Mouse (Mus musculus) forebrain, embryonic 11.5 days (tissue): ENCODE measurements at regions not wholly inside any gene's neighbourhood (a gene's known extent, or its start where the extent isn't known, plus 50 kb on each side); places are given as distances from the start of the nearest gene placed in this dataset.

Experiments
- ATAC-seq: fragments of 200-750 bp; cut with Nextera tagmentation; replicated peaks from 2 replicates; pipeline ENCODE4 v1.8.0; 2017; ENCODE audit warnings: moderate TSS enrichment; ENCODE audit not compliant: low FRiP score
- DNase-seq: peaks from one replicate; pipeline ENCODE4 v3.0.0-alpha.2; 2017; ENCODE audit warnings: low spot score
- H3K27ac ChIP-seq: fragments of 300-500 bp; sonication (generic); 2 replicates; pipeline ENCODE4 v1.5.1; 2014; ENCODE audit warnings: low read depth, low read length
- H3K27me3 ChIP-seq: fragments of 300-500 bp; sonication (generic); 2 replicates; pipeline ENCODE4 v1.6.1; 2014; ENCODE audit warnings: mild to moderate bottlenecking, low read length, mixed read lengths; ENCODE audit not compliant: control insufficient read depth, insufficient read depth
- H3K36me3 ChIP-seq: fragments of 300-500 bp; sonication (generic); 2 replicates; pipeline ENCODE4 v1.6.1; 2014; ENCODE audit warnings: mild to moderate bottlenecking, low read length, moderate library complexity, mixed read lengths; ENCODE audit not compliant: control insufficient read depth, insufficient read depth
- H3K4me1 ChIP-seq: fragments of 300-500 bp; sonication (generic); replicated peaks from 2 replicates; pipeline ENCODE4 v1.6.1; 2014; ENCODE audit warnings: low read length, mixed read lengths; ENCODE audit not compliant: control insufficient read depth, insufficient read depth
- H3K4me2 ChIP-seq: fragments of 300-500 bp; sonication (generic); 2 replicates; pipeline ENCODE4 v1.6.1; 2014; ENCODE audit warnings: low read depth, mild to moderate bottlenecking, low read length, moderate library complexity, mixed read lengths; ENCODE audit not compliant: severe bottlenecking
- H3K4me3 ChIP-seq: fragments of 300-500 bp; sonication (generic); 2 replicates; pipeline ENCODE4 v1.5.1; 2014; ENCODE audit warnings: low read depth, low read length
- H3K9ac ChIP-seq: fragments of 300-500 bp; sonication (generic); 2 replicates; pipeline ENCODE4 v1.6.1; 2014; ENCODE audit warnings: low read length
- H3K9me3 ChIP-seq: fragments of 300-500 bp; sonication (generic); 2 replicates; pipeline ENCODE4 v1.6.1; 2016; ENCODE audit warnings: low read length, mixed read lengths; ENCODE audit not compliant: control insufficient read depth
- WGBS: fragments of 180-500 bp; shearing (Covaris S2); extraction: QIAGEN DNeasy Blood & Tissue Kit; methylation state at CpG from one replicate; pipeline ENCODE4 v1.1.7; 2014; 5-methylcytosine and 5-hydroxymethylcytosine counted together

DNA sequence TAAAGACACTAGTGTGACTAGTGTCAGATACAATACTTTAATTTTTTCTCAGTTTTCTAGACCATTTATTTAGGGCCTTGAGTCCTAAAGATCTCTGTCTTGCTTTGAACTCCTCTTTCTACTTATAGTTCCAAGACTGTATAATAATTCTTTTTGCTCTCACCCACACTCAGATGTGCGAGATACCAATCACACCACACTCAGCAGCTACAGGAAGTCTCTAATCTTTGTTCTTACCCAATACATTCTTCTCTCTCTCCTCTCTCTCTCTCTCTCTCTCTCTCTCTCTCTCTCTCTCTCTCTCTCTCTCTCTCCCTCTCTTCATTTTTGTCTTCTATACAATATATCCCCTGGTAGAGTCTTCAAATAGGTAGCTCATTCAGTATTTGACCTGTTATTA lies 637.2 kb upstream of the Cblb start:
- no peaks in the 10 kb centered on the region for H3K9me3 ChIP-seq
- no peak overlapping the region for H3K4me2 ChIP-seq
- H3K27ac ChIP-seq, result no peak overlapping the region
- no peak for ATAC-seq
- DNase-seq, result no peak
- no peak overlapping the region for H3K4me3 ChIP-seq
- WGBS, result 91% methylated on average over 1 of the region's 1 CpGs
- no peaks in the 10 kb centered on the region for H3K4me1 ChIP-seq
- no peak overlapping the region for H3K9ac ChIP-seq
- no peaks in the 10 kb centered on the region for H3K27me3 ChIP-seq
- H3K36me3 ChIP-seq, result no peaks in the 10 kb centered on the region
